Mouse (Mus musculus) left cerebral cortex, postnatal 4 days (tissue): ENCODE measurements around the gene Espn. TPM values are rescaled to one million over a fixed set of nuclear protein-coding genes. Genes with fewer than 3 reads are reported as not detected.

Source experiments
- DNase-seq: peaks from one replicate; pipeline ENCODE4 v3.0.0-alpha.2; 2022
- intact Hi-C: fragments of 180-260 bp; cut with DNase I; formaldehyde crosslinking; loops from one replicate; pipeline ENCODE4 v1.15.1; 2025
- total RNA-seq, 2 experiments: library from RNA; stranded (reverse); gene quantifications; 2 replicates each; pipeline ENCODE4 v1.2.3; 2021

The Espn gene
- total RNA-seq, 2 experiments from 2014 or later, result 0.46 TPM; not detected in 1

DNA sequence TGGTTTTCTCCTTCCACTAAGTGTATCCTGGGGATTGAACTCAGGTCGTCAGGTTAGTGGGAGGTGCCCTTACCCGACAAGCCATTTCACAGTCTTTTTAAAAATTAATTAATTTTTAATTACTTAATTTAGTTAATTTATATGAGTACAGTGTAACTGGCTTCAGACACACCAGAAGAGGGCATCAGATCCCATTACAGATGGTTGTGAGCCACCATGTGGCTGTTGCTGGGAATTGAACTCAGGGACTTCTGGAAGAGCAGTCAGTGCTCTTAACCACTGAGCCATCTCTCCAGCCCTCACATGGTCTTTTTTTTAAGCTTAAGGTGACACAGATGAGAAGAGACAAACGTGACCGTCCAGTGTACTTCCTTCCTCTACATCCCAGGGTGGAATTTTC lies 2.8 kb upstream of the Espn start:
- DNase-seq, result no peak
- intact Hi-C loops, result no loop called here

DNA sequence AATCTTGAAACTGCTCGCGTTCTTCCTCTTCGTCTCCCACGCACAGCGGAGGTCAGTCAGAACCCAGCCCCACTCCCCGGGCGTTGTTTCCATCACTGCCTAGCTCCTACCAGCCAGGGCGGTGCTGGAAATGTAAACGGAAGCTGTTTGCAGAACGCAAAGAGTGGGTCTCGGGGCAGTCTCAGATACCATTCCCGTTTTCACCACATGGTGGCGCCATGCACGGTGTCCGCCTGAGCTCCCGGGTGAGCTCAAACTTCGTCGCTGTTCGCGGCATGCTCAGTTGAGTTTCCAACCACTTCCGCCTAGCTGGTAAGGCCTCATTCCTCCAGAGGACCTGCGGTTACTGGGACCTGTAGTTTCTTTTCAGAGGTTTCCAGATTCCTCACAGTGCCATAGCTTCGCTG lies 1.6 kb upstream of the Espn start:
- intact Hi-C loops, result no loop called here
- DNase-seq, result peak; percentile 81

DNA sequence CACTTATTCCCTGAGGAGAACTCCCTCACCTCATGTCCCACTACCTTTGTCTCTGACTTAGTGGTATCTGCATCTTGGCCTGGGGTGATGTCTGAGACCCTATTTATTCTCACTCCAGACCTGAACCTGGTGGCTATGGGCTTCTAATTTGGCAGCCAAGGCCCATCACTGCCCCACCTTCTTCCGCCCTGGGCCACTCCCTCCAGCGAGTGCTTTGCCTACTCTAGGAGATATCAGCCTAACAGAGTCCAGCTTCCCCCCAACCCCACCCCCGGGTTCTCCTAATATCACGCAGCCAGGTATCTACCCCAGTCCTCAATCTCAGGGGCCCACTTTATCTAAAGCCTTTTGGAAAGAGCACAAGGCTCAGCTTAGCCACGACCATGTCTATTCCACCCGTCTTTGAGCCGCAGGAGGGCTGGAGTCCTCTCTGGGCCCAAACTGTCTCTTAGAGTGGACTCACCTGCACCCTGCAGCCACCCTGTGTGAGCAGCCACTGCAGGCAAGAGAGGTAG lies 663 bp downstream of the Espn start:
- intact Hi-C loops, result no loop called here
- no peak for DNase-seq

DNA sequence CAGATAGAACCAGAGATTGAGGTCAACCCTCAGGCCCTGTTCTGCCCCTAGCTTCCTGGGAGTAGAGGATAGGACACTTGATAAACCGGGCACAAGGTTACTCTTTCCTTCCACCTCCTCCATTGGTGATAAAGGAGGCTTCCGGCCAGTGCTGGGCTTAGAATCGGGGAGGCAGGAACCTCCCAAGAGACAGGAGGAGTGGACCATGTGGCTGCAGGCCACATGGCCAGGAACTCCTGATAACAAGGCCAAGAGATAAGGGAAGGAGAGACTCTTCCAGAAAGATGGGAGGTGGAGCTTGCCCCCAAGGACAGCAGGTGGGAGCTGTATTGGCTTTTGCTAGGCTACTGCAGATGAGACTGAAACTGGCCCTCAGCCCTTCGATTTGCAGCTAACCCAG lies 1.6 kb downstream of the Espn start:
- no peak for DNase-seq
- intact Hi-C loops, result no loop called here

DNA sequence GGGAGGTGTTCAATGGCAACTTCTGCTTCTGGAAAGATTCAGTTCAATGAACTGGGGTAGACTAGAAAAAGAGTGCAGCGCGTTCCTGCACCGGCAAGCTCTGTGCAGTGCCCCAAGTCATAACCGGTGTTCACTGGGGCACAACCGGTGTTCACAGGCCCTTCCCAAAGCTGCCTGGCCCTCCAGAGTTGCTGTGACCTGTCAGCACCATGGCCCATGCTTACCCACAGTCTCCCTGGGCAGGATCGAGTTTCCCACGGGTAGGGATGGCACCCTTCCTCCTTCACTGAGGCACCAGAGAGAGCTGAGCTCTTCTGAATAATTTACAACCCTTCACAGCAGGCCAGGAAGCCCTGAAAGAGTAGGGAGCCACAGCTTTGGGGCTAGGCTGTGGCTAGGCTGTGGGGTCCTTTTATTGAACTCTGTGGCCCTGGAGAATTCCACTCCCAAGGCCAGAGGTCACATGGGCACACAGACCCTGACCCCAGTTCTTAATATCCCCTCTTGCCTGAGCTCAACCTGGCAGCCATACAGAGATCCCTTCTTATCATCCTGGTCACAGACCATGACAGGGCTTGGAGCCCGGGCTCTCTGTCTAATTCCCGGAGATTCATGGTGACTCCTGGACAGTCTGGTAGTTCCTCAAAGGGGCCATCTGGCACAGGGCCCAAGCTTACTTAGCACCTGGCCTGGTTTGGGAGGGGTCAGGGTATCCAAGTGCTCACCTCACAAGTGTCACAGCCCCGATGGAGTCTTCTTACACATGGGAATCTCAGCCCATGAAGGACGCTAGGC lies 5.9 kb downstream of the Espn start:
- intact Hi-C loops, result no loop called here
- DNase-seq, result no peak

DNA sequence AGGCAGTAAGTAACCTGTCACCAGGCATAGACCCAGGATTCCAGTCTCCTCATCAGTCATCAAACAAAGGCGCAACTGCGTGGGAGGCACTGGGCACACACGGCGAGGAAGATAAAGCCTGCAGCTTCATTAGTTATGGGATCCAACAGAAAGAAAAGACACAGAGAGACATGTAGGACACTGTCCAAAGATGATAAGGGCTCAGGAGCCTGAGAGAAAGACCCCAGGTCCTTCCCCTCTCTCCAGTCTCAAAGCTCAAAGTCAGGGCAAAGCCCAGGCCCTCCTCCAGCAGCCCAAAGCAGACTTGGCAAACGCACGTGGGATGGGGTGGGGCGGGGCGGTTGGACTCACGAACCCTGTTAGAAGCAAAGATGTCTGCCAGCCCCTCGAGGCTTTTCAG lies 6.7 kb downstream of the Espn start:
- intact Hi-C loops, result no loop called here
- DNase-seq, result no peak

DNA sequence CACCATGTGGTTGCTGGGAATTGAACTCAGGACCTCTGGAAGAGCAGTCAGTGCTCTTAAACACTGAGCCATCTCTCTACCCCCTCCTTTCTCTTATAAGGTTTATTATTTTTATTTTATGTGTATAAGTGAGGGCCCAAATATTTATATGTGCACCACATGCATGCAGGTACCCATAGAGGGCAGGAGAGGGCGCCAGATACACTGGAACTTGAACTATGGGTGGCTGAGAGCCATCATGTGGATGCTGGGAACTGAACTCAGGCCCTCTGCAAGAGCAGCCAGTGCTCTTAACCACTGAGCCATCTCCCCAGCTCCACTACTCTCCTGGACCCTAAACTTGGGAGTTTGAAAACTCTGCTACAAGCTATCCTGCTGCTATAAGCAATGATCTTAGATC lies 8.5 kb downstream of the Espn start:
- no peak for DNase-seq
- intact Hi-C loops, result no loop called here

DNA sequence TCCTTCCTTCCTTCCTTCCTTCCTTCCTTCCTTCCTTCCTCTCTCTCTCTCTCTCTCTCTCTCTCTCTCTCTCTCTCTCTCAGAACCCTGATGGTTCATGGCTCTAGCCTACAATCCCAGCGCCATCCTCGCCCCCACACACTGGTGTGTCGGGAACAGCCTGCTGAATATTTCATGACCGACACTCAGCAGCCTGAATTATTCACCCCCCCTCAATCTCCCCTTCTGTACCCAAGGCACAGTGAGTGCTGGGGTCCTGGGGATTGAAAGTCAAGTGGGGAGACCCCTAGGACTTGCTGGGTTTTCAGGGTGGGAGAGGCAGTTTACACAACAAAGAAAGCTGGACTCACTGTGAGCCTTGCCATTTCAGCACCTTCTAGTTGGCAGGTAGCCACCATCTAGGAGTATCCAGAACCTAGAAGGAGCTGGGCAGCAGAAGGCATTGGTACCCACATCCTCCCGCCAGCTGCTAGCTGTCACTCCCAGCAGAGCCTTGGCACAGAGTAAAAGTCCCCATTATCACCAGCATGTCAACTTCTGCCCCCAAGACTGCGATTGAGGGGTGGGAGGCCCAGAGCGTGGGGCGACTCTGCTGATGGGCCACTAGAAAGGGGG lies 10.5 kb downstream of the Espn start:
- intact Hi-C loops, result no loop called here
- no peak for DNase-seq

DNA sequence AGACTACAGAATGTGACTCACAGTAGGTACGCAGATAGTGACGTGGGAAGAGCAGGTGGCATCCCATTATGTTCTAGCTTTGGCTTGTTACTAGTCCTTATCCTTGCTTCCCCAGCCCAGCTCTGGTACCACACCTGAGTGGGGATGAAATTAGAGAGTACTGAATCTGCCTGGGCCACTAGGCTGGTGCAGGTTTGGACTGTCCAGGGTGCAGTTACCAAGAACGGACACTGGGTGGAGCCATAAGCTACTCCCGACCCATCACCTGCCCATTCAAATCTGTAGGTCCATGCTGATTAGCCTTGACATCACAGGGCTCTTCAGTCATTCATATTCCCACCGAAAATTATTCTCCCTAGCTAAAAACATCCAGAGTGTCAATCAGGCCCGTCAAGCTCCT lies 11.7 kb downstream of the Espn start:
- intact Hi-C loops, result no loop called here
- DNase-seq, result peak; percentile 54

DNA sequence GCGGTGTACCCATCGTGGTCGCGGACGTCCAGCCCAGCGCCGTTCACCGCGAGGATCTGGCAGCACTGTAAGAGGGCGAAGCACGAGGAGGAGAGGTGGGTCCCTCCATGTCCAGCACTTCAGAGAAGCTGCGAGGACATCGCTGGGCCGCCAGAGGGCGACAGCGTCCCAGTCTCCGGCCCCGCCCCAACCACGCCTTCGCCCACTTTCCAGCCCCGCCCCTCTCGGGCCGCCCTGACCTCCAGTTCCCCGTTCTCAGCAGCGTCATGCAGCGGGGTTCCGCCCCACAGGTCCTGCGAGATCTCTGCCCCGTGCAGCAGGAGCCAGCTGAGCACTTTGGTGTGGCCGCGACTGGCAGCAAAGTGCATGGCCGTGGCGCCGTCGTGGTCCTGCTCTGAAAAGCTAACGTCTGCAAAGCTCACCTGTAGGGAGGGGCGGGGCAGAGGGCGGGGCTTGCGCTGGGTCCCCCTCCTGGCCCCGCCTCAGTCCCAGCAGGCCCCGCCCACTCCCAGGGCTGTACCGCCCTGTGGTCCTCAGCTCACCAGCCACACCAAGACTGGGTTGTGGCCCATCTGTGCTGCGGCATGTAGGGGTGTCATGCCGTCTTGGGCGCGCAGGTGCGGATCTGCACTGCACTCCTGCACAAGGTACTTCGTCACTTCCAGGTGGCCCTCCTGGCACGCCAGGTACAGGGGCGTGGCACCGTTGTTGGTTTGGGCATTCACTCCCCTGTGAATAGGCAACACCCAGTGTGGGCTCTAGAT lies 13.5 kb downstream of the Espn start:
- intact Hi-C loops, result no loop called here
- DNase-seq, result peak; percentile 85

DNA sequence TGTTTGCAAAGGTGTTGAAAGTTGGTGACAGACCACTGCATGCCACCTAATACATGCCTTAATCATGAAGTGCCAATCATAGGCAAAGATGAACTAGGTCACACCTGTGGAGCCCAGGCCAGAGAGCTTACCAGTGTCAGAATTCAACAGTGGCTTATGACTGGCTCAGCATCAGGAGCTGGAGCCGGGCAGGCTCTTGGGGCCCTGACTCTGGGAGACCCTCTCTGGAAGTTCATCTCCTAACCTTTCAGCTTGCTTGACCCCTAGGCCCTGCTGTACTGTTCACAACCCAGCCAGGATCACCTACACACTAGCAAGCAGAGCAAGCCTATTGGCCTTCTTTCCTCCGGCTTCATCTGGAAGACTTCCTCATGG lies 15.3 kb downstream of the Espn start:
- no peak for DNase-seq
- intact Hi-C loops, result no loop called here

DNA sequence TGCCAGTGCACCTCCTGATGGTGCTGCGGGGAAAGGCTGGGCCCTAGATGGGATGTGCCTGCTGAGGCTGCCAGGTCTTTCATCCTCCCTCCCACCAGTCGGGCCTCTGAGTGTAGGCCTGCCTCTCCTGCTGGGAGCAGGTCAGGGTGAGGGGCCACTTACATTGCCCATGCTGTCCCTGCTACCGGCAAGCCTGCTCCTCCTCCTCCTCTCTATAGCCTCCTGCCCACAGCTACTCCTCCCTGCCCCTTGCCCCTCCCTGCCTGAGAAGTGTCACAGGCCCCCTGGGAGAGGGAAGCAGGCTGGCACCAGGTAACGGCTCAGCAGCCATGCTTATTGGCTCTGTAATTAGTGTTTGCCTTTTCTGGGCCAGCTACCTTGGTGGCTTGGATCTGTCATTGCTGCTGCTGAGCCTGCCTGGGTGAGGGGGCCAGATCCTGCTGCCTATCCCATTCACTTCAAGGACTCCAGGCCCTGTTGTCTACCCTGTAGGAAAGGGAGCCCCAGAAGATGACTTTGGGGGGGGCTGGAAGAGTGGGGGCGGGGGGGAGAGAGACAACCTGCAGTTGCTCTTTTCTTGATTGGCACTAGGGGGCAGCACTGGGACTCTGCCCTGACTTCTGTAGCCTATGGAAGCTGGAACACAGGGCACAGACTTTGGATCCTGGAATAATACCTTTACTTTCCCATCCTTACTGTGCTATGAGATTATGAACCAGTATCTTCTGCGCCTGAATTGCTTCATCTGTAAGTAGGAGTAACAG lies 15.9 kb downstream of the Espn start:
- intact Hi-C loops, result no loop called here
- DNase-seq, result no peak

DNA sequence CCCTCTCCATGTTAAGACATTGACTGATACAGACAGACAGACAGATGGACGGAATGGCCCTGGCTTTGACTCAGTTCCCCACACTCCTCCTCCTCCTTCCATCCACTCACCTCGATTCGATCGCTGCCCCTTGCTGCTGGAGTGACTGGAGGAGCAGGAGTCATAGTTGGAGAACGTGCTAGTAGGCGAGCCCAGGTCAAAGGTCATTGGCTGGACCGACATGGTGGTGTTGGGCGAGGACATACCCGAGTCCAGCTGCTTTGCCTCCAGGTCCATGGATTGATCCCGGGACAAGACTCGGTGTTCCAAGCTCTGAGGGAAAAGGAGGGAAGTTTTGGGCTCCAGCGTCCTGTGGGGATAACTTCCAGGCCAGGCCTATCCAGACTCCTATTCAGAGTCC lies 16.8 kb downstream of the Espn start:
- no peak for DNase-seq
- intact Hi-C loops, result no loop called here

DNA sequence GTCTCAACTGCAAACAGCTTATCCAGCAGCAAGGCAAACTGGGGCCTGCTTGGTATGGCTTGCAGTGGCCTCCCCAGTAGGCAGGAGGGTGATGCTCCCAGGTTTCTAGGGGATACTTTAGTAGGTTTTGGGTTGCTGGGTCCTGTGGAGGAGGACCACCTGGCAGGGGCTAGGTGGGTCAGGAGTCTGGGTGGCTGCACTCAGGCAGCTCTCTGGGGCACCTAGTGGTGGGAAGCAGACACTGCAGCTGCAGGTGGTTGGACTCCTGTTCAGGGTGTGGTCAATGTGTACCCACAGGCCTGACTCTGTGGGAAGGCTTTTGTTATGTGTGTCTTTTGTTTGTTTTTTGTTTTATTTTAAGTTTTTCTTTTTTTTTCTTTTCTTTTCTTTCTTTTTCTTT lies 17.7 kb downstream of the Espn start:
- intact Hi-C loops, result no loop called here
- no peak for DNase-seq

DNA sequence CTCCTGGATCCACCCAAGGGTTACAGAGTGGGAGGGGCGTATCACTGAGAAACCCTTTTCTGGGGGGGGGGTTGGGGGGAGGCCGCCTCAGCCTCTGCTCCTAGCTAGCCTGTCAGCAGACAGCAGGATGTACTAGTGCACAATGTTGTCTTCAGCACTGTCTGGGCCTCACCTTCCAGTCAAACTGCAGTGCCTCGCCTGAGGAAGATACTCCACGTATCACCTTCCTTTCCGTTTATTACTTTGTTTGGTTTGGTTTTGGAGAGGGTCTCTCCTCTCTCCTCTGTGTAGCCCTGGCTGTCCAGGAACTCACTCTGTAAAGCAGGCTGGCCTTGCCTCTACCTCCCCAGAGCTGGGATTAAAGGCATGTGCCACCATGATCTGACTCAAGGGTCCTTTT lies 19.0 kb downstream of the Espn start:
- DNase-seq, result no peak
- intact Hi-C loops, result no loop called here

DNA sequence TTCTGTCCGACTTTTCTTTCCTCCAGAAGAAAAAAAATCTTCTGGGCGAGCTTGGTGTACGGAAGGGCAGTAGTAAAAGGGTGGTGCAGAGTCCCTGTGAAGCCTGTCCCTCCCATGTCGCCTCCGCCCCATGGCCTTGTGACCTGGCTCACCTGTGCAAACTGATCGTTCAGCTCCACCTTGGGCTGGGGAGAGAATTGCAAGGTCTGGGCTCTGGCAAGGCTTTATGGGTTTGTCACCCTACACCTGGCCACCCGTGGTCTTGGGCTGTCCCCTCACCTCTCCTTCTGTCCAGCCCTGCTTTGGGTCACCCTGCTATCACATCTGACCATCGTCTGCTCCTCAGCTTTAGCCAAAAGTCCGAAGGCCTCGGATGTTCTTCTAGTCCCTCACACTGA lies 19.4 kb downstream of the Espn start:
- no peak for DNase-seq
- intact Hi-C loops, result no loop called here

DNA sequence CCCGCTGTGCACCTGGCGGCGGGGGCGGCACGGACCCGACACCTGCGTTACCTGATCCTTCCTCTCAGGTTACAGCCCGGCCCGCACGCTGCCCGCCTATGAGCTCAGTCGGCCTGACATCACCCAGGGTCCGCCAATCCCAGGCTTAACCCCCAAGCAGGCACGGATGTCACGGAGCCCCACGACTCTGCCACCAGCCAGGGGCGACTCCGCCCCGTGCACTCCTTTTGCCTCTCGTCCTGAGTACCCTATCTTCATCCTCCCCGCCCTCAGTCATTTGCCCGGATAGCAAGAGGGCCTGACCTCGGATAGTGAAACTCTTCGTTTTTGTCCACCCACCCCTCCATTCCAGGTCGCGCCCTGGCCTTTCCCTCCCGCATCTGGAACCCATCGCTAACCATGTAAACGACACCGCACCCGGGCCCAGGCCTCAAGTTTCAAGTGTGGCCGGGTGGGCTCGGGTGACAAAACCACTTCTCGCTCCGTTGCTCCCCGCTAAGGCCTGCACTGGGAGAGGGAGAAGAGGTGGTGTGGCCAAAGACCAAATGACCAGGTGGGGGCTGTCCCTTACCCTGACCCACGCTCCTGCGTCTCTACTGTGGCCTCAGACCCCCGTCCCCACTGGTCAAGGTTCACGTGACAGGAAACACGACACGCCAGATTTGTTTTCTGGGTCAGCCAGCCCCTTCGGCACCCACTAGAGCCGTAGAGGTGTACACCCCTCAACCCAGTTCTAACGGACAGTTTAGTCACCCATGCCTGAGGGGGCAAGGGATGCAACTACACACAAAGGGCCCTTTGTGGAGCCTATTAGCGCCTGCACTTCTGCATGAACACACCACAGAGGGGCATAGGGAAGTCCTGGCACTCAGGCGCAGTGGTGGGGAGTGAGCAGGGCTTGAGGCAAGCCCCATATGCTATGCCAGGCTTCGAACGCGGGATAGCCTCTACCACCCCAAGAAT lies 20.1 kb downstream of the Espn start:
- no peak for DNase-seq
- intact Hi-C loops, result no loop called here

DNA sequence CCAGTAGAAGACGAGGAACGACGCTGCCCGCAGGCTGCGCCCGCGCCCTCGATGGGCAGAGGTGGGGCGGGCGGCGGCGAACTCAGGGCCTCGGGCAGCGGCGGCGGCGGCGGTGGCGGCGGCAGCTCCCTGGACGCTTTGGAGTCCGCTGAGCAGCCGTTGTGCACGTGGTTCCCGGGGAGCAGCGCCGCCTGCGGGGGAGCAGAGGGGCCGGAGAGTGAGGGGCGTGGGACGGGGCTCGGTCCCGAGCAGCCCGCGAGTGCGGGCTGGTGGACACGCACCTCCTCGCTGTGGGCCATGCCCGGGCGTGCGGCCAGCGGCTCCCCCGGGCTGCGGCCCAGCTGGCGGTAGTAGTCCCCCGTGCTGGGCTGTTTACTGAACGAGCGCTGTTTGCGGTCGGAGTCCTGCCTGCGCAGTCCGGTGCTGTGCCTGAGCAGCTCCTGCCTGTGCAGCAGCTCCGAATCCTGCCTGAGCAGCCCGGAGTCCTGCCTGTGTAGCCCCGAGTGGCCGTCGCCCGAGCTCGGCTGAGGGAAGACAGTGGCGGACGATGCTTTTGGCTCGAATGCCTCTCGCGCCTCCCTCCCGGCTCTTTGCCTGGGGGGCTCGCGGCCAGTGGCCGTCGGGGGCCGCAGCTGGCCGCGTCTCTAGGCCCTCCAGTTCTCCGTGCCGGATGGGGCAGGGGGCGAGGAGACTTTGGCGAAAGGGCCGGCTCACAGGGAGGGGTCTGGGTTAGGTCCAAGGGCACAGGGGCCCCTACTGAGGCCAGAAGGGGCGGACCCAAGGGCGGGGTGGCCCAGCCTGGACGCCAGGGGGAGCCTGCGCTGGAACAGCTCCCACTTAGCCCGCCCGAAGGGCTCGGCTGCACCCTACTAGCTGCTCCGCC lies 21.2 kb downstream of the Espn start:
- intact Hi-C loops, result no loop called here
- peak; percentile 48 for DNase-seq

DNA sequence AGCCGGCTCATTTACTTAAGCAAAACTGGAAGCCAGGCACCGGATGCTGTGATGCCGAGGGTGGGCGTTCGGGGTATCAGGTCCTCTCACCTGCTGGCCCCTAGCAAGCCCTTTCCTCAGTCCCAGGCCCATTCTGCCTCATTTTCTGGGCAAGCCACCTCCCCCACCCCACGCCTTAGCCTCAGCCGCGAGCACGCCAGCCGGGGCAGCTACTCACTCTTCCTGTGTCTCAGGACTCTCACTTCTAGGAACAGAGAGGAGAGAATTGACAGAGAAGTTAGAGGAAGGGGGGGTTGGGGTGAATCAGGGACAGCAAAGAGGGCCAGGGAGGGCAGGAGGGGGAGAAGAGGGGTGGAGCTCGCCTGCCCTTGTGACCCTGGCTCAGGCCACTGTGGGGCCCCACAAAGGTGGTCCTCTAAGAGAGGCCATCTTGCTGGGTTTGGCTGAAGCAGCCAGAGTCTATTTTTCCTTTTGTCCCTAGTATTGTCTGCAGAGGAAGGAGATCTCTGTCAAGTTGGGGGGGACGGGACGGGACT lies 22.7 kb downstream of the Espn start:
- DNase-seq, result no peak
- intact Hi-C loops, result no loop called here
